Mouse (Mus musculus): ENCODE results near the gene Clec12a.

Gene Clec12a

DNA sequence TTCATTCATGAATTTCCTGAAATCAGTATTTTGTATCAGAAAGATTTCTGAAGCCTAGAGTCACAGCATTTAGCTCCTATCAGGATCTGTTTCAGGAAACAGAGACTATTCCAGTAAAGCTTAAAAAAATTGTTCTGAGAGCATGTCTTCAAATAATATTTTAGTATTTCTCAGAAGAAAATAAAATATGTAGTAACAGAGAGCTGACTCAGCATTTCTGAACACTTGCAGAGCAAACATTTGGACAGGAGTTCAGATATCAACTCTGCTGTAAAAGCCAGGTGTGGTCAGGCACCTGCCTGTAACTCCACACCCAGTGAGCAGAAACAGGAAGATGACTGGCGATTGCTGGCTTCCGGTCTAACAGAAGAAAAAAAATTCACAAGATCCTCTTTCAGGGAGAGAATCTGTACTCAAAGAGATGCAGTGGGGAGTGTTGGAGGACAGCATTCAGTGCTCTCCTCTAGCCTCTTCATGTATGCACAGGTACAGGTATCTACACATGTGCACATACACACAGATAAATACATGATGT lies 32.5 kb downstream of the Clec12a start:
- DNase-seq (ENCODE audit: low spot score in 2 of 2) = no peak

DNA sequence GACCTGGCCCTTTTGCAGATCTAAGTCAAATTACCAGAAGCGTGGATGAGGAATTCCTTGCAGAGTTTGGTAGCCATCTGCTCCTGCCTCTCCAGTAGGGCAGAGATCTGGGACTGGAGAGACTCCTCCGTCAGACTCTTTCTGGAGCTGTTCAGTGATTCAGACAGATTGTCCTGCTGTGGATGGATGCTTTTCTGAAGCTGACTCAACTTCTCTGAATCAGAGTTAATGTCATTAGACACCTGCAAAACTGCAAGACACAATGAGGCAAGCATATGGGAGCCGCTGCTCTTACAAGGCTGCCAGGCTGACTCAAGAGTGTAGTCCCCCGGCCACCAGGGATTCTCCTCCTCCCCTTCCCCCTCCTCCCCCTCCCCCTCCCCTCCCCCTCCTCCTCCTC lies 38.0 kb downstream of the Clec12a start:
- no peak for DNase-seq (ENCODE audit: low spot score in 2 of 2)

DNA sequence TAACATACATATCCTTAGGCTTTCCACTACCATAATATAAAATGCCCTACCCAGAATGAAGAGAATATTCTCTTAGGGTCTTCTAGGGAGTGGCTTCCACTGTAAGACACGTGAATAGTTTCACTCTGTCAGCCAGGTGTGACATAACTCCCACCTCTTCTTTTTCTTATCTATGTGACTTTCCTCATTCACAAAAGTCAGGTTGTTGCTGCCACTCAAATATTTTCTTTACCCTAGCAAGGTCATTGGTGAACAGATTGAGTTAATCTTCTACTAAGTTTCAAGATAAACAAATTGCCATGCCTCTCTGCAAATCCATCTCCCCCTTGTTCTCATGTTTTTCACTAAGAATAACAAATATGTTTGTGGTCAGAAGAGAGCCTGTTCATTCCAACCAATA lies 39.2 kb downstream of the Clec12a start:
- DNase-seq (ENCODE audit: low spot score in 2 of 2) = no peak

DNA sequence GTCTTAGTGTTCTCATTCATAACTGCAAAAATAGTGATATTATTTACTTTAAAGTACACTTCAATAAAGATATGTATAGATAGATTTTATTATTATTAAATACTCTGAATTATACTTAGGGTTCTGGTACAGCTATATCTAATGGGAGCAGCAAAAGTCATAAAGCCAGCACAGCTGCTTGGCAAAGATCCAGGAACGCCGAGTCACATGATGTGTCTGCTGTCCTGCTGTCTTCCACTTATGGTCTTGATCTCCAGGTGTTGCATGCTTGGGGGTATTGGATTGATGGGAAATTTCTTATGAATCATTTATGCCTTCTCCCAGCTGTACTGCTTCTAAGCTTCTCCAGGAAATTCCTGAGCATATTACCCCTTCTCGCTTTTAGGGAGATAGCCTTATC lies 41.0 kb downstream of the Clec12a start:
- DNase-seq (ENCODE audit: low spot score in 2 of 2) = no peak

DNA sequence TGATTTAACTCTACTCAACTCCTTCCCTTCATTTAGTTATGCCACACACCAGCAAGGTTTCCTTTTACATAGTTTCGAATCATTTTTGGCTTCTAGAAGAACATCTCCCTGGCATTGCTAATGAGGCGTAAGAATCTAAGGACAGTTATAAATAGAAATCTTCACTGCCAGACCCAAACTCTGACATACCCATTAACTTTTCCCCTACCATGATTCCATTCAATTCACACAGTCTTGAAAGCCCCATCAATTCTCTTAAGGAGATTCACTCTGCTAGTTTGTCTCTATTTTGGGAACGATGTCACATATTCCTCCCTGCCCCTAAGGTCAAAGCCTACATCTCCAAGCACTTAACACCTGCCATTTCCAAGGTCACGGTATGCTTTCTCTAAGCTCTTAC lies 42.5 kb downstream of the Clec12a start:
- no peak for DNase-seq (ENCODE audit: low spot score in 2 of 2)

DNA sequence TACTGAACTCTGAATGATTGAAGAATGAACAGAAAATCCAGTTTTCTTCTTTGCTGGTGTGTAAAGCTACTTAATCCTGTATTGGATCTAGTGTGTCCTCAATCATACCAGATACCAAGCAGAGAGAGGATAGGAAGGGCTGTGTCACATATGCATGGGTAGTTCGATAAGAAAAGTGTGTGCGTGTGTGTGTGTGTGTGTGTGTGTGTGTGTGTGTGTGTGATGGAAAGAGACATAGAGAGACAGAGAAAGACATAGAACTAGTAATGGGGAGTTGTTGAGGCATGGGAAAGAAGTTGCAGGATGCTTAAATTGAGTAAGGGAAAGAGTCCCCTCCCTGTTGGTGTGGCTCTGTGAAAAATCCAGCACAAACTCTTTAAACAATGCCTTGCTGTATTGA lies 43.3 kb downstream of the Clec12a start, which contains the start of gene Clec12b:
Gene Clec12b, minus strand, starts transcription at position 101 of the 400 bp plus-strand sequence.
- DNase-seq (ENCODE audit: low spot score in 2 of 2) = no peak

DNA sequence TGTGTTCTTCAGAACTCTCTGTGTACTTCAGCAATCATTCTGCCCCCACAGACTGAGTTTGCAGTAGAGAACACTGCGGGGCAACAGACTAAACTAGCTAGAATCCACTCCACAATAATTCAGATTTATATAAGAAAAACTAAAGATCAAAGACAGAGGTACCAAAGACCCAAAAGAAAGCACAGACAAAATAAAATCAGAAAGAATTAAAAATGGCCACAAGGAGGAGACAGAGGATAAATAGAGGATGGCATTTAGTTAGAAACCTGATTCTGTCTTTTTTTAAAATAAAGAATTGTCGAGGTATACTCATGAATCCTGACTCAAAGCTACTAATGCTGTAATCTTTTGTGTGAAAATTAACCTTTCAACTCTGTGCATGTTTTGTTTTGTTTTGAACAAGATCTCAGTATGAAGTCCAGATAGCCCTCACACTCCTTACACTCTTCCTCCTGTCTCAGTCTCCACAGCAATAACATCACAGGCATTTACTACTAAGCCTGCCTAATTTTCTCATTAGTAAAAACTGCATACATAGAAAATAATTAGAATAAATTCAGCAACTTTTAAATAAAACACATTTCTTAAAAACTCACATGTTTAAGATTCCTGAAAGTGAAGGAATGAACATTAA lies 50.7 kb downstream of the Clec12a start:
- DNase-seq (ENCODE audit: low spot score in 2 of 2) = no peak

DNA sequence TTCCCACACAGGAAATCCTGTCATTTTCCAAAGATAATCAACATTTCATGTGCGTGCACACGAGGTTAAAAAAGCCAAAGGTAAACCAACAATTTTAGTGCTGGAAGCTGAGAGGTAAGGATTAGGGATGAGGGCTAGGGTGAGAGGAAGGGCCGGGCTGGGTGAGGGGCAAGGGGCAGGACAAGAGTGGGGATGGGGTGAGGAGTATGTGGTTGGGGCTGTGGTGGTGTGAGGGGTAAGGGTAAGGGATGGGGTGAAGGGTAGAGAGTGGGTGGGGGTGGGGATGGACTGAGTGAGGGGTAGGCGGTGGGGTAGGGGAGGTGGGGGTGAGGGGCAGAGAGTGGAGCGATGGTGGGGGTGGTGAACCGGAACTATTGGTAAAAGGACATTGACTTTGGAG lies 51.2 kb downstream of the Clec12a start:
- no peak for DNase-seq (ENCODE audit: low spot score in 2 of 2)

DNA sequence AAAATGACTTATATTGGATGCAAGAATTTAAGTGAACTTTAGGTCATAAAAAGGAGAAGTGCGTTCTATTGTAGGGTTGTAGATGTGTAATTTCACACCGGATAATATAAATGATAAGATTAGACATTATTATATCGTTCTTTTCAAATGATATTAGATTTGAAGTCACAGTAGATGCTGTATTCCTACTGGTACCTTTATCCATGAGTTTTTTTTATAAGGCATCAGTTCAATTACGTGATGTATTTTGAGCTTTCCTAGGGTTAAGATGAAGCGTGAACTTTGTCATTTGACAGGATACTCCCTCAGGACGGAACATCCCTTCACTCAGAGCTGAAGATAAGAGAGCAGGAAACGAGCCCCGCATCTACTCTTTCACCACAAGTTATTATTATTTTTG lies 54.5 kb downstream of the Clec12a start, which contains the start of gene Clec1b:
Gene Clec1b, plus strand, starts transcription at position 301 of the 400 bp plus-strand sequence.
- DNase-seq (ENCODE audit: low spot score in 2 of 2) = no peak

DNA sequence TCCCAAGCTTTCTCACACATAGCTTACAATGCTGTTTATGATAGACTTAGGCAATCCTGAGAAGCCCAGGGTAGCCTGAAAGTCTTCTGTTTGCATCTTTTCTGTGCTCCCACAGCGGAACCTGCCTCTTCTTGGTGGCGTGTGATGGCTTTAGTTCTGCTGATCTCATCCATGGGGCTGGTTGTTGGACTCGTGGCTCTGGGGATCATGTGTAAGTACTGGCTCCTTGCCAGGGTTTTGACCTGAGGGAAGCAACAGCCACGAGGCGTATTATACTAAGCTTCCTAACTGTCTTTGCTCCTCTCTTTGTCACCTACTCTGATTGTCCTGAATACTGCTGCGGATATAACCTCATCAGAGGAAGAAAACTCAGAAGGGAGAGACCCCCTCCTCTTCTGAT lies 57.5 kb downstream of the Clec12a start:
- no peak for DNase-seq (ENCODE audit: low spot score in 2 of 2)

DNA sequence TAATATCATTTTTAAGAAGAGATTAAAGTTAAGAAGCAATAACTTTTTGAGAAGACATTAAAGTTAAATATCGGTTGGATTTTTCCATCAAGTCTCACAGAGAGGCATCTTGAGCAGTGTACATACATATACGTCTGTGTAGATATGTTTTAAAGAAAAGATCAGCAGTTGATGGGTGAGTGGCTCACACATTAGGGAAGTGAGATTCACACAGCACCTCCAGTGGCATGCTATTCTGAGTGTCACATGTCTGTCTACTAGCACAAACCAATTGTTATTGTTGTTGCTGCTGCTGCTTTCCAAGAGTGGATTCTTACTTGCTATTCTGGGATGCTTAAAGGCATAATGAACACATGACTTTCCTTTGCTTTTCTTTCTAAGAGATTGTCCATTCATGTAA lies 59.9 kb downstream of the Clec12a start:
- no peak for DNase-seq (ENCODE audit: low spot score in 2 of 2)

DNA sequence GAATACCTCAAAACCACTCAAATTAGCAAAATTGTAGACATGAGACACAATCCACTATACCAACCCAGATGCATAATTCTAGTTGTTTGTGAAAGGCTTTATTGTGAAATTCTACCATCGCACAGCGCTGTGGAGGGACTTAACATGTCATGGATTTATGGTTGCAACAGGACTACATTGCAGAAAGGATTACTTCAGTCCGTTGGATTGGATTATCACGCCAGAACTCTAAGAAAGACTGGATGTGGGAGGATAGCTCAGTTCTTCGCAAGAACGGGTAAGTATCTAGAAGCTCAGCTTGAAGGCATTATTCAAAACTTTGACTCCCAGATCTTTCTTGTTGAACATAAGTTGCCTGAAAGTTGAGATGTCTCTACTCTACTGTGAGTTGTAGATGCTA lies 60.9 kb downstream of the Clec12a start:
- no peak for DNase-seq (ENCODE audit: low spot score in 2 of 2)

DNA sequence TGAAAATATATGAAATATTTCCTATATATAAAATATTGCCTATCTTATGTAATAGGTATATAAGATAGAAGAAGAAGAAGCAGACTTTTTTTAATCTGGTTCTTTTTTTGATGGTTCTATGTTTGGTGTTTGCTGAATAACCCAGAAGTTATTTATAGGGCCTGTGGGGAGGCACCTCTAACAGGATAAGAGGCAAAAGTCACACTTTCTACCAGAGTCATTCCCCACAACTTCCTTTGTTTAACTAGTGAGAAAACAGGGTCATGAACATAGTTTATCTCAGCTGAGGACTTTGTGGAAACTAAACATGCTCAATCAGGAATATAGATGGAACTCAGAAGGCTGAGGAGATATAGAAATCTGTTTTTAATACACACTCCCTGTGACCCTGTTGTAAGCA lies 63.5 kb downstream of the Clec12a start:
- DNase-seq (ENCODE audit: low spot score in 2 of 2) = no peak

DNA sequence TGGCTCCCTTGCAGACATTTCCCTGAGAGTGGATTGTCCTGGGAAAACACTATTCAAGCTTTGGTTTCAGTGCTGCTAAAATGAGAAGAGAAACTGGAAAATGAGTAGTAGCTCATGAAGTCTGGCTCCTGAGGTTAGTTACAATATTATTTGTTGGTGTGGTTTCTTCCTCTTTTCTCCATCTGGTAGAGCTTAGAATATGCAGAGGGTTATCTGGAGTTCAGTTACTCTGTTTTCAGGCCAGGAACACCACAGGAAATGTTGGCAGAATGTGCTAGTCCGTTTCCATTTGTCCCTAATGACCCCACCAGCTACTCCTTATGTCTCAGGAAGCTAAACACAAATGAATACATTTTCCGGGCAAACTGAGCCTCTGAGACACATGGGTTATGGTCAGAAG lies 64.8 kb downstream of the Clec12a start:
- no peak for DNase-seq (ENCODE audit: low spot score in 2 of 2)

DNA sequence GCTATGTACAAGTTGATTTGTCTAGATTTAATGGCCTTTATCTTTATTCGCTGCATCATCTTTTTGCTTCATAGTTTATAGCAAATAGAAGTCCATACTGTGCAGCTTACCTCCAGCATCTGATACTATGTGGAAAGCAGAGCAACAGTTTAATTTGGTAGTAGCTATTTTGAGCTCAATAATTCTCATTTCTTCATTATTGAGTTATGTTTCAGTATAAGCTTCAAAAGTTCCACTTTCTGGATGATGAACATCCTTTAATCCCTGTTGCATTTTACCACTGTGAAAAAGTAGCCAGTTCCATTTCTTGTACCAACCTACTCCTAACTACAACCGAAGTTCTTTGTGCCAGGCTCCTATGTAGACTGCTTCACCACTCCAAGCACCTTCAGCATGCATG lies 66.1 kb downstream of the Clec12a start, which contains the start of gene Clec9a:
Gene Clec9a, plus strand, starts transcription at position 301 of the 400 bp plus-strand sequence.
- DNase-seq (ENCODE audit: low spot score in 2 of 2) = no peak

DNA sequence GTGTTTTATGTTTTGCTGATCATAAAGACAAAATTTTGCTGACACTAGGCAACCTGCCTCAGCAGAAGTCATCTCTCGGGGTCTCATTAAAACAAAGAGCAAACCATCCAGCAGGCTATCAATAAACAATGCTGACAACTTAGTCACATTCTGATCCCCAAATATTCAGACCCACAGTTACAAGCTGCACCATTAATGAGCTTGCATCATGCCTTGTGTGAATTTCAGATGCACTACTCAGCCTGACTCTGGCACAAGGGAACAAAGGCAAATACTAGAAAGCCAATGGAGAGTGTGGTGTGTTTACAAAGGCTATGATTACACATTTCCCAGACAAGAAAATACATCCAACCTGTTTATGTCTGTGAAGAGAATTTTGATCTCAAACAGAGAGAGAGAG lies 71.7 kb downstream of the Clec12a start:
- no peak for DNase-seq (ENCODE audit: low spot score in 2 of 2)
